Mouse (Mus musculus) G1E (cell line): ENCODE results near the gene Il9. TPM values are rescaled to one million over a fixed set of nuclear protein-coding genes. Genes with fewer than 3 reads are reported as not detected.

ENCODE experiments used
- ATAC-seq: 2 replicates; pipeline ENCODE4 v1.8.0; 2016; ENCODE audit warnings: mild to moderate bottlenecking; ENCODE audit not compliant: insufficient number of reproducible peaks, poor library complexity, low FRiP score, severe bottlenecking; ENCODE audit errors: extremely low read depth
- DNase-seq: peaks from one replicate; pipeline ENCODE4 v3.0.0; 2012; ENCODE audit warnings: low spot score
- H3K27me3 ChIP-seq: 2 replicates; pipeline ENCODE4 v1.6.1; 2012; ENCODE audit warnings: mild to moderate bottlenecking, low read length, inconsistent platforms; ENCODE audit not compliant: insufficient read depth
- H3K36me3 ChIP-seq: replicated peaks from 2 replicates; pipeline ENCODE3; 2012; ENCODE audit warnings: mild to moderate bottlenecking, inconsistent platforms
- H3K4me1 ChIP-seq: 2 replicates; pipeline ENCODE4 v1.6.1; 2012; ENCODE audit warnings: low read depth, low read length, inconsistent platforms, mixed read lengths; ENCODE audit not compliant: insufficient read depth
- H3K4me3 ChIP-seq: 2 replicates; pipeline ENCODE4 v1.5.1; 2012; ENCODE audit warnings: low read depth, mild to moderate bottlenecking, inconsistent platforms, low read length, moderate library complexity, mixed read lengths
- H3K9me3 ChIP-seq: replicated peaks from 2 replicates; pipeline ENCODE4 v1.6.1; 2012; ENCODE audit warnings: inconsistent platforms
- CTCF ChIP-seq: IDR thresholded peaks from 2 replicates; pipeline ENCODE4 v1.5.1; 2012; ENCODE audit warnings: low read depth, low read length, inconsistent platforms, mixed read lengths
- GATA1 ChIP-seq: IDR thresholded peaks from 2 replicates; pipeline ENCODE4 v1.6.1; 2012; ENCODE audit warnings: borderline replicate concordance, low read length, inconsistent platforms, mixed read lengths
- GATA2 ChIP-seq: IDR thresholded peaks from 2 replicates; pipeline ENCODE4 v1.6.1; 2012; ENCODE audit warnings: low read depth, low read length, inconsistent platforms, borderline replicate concordance
- POLR2AphosphoS5 ChIP-seq: IDR thresholded peaks from 2 replicates; pipeline ENCODE4 v1.6.1; 2012; ENCODE audit warnings: low read depth, low read length, inconsistent platforms; ENCODE audit not compliant: insufficient replicate concordance
- TAL1 ChIP-seq: conservative IDR thresholded peaks from 2 replicates; pipeline ENCODE4 v1.6.1; 2012; ENCODE audit warnings: low read depth, low read length, inconsistent platforms, mixed read lengths
- polyA plus RNA-seq: library from polyadenylated mRNA; stranded (reverse); fragments of >175 nt; gene quantifications from 2 replicates; pipeline ENCODE4 v1.2.3, GENCODE M21; 2012
- total RNA-seq, 2 experiments: library from RNA; stranded (forward) in 1 of 2; stranded (reverse) in 1 of 2; fragments of 200-1000 nt in 1 of 2; fragments of >200 nt in 1 of 2; fragmentation: Nextera tagmentation in 1 of 2; gene quantifications; 2 replicates each; pipeline ENCODE4 v1.2.3; 2014 to 2017

The Il9 gene
- total and polyA plus RNA-seq, 3 experiments = not detected

DNA sequence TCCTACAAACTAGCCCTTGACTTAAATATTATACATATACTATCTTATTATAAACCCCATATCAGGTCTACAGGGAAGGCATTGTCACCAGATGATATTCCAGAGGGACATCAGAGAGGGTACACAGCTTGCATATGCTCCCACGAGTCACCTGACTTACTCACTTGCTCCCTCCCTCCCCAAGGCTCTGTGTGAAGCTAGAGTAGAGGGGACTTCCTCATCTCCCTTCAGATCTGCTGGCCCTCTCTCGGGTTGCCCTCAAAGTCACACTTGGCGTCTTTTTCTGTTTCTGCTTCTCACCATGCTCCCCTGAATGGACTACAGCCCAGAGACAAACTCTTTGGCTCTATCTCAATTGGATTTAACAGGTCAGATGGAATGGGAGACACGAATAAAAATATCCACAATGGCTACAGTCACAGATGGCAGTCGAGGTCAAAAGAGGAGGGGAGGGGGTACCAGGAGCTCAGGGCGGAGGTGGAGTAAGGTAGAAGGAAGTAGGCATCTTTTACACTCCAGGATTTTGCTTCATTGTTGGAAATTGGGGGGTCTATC lies 19.9 kb upstream of the Il9 start:
- H3K9me3 ChIP-seq = peaks cover 65% of the 10 kb centered on the region
- H3K27me3 ChIP-seq = no peaks in the 10 kb centered on the region
- TF ChIP-seq GATA2 (no peak), TAL1 (no peak), CTCF (no peak), POLR2AphosphoS5 (no peak), GATA1 (no peak)
- H3K36me3 ChIP-seq = no peaks in the 10 kb centered on the region
- H3K4me3 ChIP-seq = no peak overlapping the region
- DNase-seq = no peak
- no peak for ATAC-seq
- H3K4me1 ChIP-seq = no peaks in the 10 kb centered on the region

DNA sequence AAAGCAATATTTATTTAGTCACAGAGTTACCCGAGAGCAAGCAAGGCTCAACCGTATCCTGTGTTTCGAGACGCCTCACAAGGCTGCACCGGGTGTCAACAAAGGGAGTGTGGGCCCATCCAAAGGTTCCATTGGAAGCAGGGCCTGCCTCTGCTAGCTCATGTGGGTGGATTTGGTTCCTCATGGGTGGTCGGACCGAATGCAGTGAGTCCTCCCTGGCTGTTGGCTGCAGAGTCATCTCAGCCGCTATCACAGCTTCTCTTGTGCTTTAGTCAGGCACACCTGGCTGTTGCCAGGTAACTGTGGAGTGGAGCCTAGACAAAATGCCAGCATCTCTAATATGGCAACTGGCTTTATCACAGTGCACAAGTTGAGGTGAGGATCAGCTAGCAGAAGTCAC lies 18.6 kb upstream of the Il9 start:
- Histone ChIP-seq H3K27me3 (no peaks in the 10 kb centered on the region), H3K9me3 (peaks cover 60% of the 10 kb centered on the region), H3K4me1 (no peaks in the 10 kb centered on the region), H3K36me3 (no peaks in the 10 kb centered on the region), H3K4me3 (no peak overlapping the region)
- DNase-seq (no peak), ATAC-seq (no peak)
- no peak for TF ChIP-seq GATA1
- no peak for TF ChIP-seq GATA2
- no peak for TF ChIP-seq POLR2AphosphoS5
- no peak for TF ChIP-seq CTCF

DNA sequence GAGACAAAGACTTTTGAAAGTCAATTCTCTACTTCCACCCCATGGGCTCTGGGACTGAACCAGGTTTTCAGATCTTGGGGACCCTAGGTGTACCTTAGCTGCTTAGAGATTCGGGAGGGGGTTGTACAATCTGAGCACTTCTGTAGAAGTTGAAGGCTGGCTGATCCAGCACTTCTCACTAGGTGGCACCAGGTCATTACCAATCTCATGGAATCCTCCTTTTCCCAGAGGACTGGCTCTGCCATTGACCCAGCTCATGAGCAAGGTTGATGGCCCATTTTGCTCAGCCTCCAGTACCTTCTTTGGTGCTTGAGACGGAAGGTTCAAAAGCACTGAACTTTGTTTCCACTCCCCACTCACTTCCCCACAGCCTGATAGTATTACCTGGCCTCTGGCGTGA lies 18.1 kb upstream of the Il9 start:
- Histone ChIP-seq H3K9me3 (peaks cover 58% of the 10 kb centered on the region), H3K4me3 (no peak overlapping the region), H3K36me3 (no peaks in the 10 kb centered on the region), H3K4me1 (no peaks in the 10 kb centered on the region), H3K27me3 (no peaks in the 10 kb centered on the region)
- no peak for DNase-seq
- ATAC-seq = no peak
- TF ChIP-seq POLR2AphosphoS5 (no peak), GATA2 (no peak), TAL1 (no peak), GATA1 (no peak), CTCF (no peak)

DNA sequence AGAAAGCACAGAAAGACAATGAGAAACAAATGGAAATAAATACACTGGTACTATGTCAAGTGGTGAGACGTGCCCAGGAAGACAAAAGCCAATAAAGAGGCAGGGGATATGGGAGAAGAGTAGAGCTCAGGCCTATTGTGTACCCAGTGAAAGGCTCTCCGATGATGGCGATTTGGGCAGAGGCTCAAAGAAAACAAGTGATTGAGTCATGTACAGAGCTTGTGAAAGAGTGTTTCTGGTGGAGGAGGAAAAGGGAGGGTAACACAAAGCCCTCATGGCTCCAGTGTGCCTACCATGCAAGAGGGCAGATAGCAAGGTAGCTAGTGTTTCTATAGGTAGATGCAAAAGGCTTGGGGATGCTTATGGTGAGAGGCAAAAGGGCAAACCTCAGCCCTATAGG lies 12.4 kb upstream of the Il9 start:
- ATAC-seq (no peak), DNase-seq (no peak)
- Histone ChIP-seq H3K9me3 (peaks cover 36% of the 10 kb centered on the region), H3K4me3 (no peak overlapping the region), H3K36me3 (no peaks in the 10 kb centered on the region), H3K4me1 (no peaks in the 10 kb centered on the region), H3K27me3 (no peaks in the 10 kb centered on the region)
- TF ChIP-seq GATA1 (no peak), TAL1 (no peak), POLR2AphosphoS5 (no peak), CTCF (no peak), GATA2 (no peak)

DNA sequence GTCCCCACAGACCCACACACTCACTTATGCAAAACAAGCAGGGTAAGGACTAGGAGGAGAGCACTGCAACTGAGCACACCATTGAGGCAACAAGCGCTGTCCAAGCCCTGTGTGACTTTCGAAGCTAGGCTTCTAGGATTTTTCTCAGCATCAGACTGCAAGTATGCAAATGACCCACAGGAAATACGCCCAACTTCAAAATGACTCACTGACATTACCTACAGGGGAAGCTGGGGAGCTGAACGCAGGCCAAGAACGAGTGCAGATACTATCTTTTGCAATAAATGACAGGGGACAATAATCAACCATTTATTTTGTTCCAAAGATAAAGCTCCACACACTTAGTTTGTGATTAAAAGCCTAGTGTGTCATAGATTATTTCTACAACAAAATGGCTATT lies 6.0 kb upstream of the Il9 start:
- no peaks in the 10 kb centered on the region for H3K27me3 ChIP-seq
- H3K4me1 ChIP-seq = no peaks in the 10 kb centered on the region
- DNase-seq = no peak
- ATAC-seq = no peak
- TF ChIP-seq GATA2 (no peak), POLR2AphosphoS5 (no peak), GATA1 (no peak), TAL1 (no peak), CTCF (no peak)
- no peaks in the 10 kb centered on the region for H3K36me3 ChIP-seq
- H3K4me3 ChIP-seq = no peak overlapping the region
- peaks cover 47% of the 10 kb centered on the region for H3K9me3 ChIP-seq

DNA sequence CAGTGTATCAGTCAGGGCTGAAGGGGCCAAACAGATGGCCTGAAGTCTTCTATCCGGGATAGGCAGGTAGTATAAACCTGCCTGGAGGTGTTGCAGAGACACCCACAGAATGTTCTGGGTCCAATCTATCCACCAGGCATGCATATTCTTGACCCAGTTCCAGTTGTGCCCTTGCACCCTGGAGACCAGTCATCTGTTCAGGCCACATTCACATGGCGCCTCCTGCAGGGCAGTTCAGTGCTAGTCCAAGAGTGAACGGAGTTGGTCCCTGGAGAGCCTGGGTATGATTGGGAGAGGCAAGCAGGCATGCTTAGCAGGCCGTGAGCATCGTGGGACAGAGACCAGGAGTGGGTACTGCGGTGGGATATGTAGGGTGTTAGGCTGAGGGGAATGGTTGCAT lies 4.0 kb downstream of the Il9 start:
- no peak for TF ChIP-seq POLR2AphosphoS5
- no peak for TF ChIP-seq CTCF
- TF ChIP-seq GATA2 = no peak
- no peak for TF ChIP-seq GATA1
- no peak for TF ChIP-seq TAL1
- Histone ChIP-seq H3K9me3 (peaks cover 89% of the 10 kb centered on the region), H3K27me3 (no peaks in the 10 kb centered on the region), H3K4me1 (no peaks in the 10 kb centered on the region), H3K4me3 (no peak overlapping the region), H3K36me3 (no peaks in the 10 kb centered on the region)
- DNase-seq (no peak), ATAC-seq (no peak)

DNA sequence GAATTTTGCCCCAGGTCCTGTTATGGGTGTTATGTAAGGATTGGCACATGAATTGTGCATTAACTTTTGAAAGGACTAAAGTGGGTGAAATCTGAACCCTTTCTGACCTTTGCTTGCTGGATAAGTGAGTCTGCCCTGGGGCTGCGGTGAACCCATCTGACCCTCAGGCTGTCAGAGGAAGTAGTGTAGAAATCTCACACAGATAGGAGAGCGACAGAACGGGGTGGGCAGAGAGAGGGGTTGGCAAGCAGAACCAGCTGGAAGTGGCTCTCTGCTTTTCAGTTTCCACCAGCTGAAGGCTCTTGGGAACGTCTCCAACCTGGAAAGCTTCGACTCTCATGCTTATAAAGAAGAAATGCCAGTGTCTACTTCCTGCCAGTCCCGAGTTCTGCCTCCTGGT lies 4.8 kb downstream of the Il9 start:
- TF ChIP-seq CTCF (no peak), GATA1 (no peak), TAL1 (no peak), POLR2AphosphoS5 (no peak), GATA2 (no peak)
- H3K4me3 ChIP-seq = no peak overlapping the region
- ATAC-seq = no peak
- H3K36me3 ChIP-seq = no peaks in the 10 kb centered on the region
- H3K9me3 ChIP-seq = peaks cover 89% of the 10 kb centered on the region
- H3K27me3 ChIP-seq = no peaks in the 10 kb centered on the region
- DNase-seq = no peak
- no peaks in the 10 kb centered on the region for H3K4me1 ChIP-seq
